Mouse (Mus musculus): ENCODE results near the gene Sema3g.

Sema3g gene

DNA sequence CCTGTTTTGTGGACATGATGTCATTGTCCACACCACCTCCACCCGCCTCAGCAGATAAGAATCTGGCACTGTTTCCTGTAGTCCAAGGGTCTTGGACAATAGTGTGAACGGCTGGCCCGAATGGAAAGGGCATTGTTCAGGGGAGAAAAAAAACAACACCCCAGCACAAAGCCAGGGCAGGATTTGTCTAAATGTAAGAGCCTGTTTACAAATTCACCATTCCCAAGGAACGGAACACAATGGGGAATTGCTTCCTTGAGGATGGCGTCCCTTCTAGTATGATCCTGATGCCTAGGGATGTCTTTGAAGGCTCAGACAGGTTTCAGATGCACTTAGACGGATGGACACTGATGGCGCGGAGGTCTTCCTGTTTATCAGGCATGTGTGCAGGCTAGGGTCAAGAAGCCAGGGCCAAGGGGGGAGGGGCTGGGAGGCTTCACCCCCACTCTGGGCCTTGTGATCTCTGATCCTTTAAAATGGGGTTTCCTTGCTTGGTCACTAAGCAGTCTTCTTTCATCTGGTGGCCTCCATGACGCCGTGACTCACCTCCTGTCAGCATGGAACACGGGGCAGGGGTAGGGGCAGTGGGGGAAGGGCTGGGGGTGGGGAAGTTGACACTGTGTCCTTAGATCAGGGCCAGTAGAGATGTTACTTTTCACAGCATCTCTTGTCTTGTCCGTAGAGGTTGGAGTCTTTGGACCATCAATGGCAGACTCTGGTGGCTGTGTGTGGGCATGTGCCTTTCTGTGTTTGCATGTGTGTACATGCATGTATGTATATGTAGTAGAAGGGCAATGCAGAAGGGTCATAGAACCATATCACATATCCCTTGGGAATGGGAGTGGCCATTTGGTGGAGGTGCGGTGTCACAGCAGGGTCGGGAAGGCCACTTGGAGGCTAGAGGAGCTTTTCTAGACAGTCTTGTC lies 15.7 kb downstream of the Sema3g start:
- no peak for DNase-seq

DNA sequence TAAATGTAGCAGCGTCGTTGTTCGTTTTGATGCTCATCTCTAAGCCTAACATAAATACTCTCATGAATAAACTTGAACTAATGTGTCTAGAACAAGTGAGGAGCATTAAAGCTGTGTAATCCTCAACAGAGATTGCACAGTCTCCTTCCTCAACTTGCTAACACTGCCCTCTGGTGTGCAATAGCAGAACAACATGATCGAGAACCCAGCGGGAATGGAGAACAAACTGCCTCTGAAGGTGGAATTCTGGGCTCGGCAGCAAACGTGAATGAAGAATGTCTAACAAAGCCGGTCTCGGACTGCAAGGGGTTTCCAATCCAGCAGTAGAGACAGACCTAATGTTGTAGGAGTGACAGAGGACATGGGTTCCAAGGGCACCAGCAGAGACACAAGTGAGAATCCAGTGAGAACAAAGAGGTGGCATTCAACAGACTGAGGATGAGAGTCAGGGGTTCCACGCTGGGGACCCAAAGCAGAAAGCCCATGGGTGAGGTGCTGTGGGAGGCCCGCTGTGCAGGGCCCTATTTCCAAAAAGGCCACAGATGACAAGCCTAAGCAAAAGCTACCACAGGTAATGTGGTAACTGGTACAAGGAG lies 16.4 kb downstream of the Sema3g start:
- DNase-seq = peak; percentile 85

DNA sequence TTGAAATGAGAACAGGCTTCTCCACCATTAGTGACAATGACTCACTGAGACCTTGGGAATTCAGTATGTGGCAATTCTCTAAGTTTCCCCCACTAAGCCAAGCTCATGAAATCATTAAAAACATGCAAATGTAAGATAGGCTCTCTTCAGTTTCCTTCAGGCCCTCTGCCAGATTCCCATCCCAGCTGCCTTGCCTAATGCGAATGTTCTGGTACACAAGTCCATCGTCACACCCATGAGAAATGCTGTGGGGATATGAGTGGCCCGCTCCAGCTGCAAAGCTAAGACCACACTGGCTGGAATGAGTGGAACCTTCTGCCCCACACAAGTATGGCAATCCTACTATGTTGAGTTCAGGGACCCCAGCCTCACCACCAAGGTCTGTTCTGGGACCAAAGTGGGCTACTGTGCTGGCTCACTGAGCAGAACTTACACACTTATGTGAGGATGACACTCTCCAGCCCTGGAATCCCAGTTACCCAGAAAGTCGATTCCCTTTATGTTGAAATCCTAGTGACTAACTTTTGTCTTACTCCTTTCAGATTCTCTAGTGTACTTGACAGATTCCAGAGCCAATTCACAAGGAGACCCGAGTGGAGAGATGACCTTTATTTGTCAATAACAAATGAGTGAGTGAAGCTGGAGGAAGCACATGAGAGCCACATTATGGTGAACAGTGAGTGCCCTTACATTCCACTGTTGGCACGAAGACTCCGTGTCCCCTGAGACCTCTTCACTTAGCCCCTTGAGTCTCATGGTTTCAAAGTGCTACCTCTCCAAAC lies 19.6 kb downstream of the Sema3g start:
- no peak for DNase-seq

DNA sequence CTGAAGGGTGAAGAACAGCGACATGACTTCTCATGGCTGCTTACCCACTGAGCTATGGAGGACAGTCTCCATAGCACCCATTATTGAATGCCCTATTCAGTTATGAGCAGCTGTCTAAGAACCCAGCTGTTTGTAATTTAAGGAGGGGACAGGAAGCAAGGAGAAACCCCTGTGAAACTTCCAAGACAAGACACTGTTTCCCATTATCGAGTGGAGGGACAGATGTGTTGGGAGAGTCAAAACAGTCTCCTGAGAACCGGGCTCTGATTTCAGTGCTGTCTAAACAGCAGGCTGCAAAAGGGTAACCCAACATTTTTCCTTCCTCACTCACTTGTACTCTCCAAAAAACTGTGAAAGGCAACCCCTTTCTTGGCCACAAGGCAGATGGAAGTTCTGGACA lies 22.9 kb downstream of the Sema3g start:
- no peak for DNase-seq

DNA sequence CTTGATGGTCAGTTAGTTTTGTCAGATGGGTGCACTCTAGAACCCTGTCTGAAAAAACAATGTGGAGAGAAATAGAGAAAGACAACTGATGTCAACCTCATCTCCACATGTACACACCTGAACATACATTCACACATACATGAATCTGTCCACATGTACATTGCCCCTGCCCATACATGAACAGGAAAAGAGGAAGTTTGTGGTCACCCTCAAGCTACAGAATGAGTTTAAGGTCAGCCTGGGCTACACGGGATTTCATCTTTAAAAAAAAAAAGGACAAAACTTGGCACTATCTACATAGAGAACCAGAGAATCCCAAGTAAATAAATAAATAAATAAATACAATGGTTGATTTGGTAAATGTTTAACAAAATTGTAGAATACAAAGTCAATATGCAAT lies 27.1 kb downstream of the Sema3g start:
- no peak for DNase-seq

DNA sequence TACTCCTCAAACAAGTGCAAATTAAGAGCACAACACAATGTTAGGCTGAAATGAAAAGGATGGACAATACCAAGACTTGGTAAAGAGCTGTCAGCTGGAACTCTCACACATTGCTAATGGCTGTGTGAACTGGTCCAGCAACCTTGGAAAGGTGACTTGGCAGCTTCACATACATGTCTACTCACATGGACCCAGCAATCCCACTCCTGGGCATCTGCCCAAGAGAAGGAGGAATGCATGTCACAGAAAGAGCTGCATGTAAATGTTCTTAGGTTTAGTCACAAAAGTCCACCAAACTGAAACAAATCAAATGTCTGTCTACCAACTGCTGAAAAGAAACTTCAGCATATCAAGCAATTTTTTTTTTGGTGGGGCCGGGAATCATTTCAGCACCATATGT lies 28.3 kb downstream of the Sema3g start:
- no peak for DNase-seq

DNA sequence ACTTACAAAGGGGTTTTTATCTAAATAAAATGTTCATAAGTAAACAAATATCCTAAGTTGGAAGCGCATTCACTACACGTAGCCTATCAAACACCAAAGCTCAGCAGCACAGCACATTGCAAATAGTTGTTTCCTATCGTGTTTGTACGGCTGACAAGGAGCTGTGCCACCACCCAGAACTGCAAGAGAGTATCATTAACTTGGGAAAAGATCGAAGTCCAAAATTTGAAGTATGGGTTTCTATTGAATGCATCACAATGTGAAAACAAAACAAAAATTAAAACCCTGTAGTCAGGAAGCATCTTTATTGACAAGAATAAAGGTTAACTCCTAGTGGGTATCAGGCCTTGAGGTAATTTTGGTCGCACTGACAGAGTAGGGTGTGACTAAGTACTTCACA lies 30.7 kb downstream of the Sema3g start:
- DNase-seq = no peak

DNA sequence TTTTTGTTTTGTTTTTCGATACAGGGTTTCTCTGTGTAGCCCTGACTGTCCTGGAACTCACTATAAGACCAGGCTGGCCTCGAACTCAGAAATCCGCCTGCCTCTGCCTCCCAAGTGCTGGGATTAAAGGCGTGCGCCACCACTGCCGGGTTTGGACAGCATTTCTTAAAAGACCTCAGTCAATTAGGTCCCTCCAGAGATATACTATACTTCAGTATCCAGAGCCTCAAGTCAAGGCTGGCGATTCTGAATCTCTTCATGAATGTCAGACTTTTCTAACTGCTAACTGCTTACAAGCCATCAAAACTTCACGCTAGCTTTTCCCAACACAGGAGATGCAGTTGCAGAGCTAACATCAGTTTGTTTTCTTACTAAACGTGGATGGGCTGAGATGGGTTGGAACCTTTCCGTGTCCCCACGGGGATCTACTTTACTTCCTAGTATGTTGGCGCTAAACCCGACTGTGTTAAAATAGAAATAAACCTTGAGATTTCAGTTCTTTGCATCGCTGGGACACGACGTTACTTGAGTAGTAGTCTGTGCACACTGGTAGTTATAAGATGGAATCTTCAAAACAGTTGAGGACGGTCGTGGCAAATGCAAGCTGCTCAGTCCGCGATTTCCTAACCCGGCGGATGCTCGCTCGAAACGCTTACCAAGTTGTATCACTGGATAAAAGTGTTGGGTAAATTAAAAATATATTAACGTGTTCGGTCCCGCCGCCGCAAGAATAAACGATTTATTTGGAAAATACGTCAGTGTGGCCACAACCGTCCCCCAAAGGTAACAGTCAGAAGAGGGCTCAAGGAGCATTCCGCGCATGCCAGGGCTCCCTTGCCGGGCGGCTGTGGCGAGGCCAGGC lies 32.8 kb downstream of the Sema3g start:
- DNase-seq = no peak

DNA sequence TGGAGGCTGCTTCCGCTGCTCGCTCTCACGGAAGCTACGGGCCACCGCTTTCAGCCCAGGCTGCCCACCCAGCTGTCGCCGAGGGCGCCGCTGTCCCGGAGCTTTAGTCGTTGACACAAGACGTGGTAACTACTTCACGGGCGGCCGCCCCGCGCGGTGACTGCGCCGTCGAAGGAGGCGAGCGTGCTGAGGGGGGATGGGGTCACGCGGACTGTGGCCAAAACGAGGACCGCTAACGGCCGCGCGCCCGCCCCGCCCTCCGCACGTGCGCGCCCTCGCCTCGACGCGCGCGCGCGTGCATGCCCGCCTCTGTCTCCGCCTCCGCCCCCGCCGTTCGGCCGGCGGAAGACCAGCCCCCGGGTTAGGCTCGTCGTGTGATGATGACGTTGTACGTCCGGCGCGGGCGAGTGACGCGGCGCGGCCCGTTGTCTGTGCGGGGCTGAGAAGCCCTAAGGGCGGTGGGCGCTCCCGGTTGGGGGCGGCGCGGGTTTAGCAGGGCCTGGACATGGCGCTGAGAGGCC lies 33.5 kb downstream of the Sema3g start, which contains the start of the genes Phf7 and Bap1:
Phf7 (minus strand) TSS at position 234 of the 521 bp plus-strand sequence.
Bap1 (plus strand) TSS at position 367 of the 521 bp plus-strand sequence.
- peak; percentile 97 for DNase-seq

DNA sequence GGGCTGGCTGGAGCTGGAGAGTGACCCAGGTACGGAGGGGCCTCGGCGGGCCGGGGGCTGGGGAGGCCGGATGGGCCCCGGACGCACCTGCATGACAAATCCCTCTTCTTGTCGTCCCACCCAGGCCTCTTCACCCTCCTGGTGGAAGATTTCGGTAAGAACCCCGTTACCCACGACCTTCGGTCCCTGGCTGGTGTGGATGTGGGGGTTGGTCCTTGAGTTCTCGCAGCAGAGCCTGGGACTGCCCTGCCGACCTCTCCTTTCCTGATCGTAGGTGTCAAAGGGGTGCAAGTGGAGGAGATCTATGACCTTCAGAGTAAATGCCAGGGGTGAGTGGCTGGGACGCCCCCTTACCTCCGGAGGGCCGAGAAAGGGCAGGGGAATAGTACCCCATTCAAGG lies 34.0 kb downstream of the Sema3g start:
- no peak for DNase-seq

DNA sequence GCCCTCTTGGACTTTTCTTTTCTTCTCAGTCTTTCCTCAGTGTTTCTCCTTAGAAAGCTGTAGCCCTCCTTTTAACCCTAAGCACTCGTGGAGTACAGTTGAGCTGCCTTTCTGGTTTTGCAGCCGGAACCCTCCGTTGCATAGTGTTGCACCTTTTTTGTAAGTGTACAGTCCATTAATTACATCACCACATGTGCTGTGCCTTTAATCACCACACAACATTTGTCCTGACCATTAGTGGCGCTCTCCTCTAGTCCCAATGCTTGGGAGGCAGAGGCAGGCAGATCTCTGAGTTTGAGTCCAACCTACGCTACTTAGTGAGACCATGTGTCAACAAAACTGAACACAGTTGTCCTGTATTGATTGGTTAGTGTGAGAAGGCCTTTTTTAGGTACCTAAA lies 34.4 kb downstream of the Sema3g start:
- no peak for DNase-seq

DNA sequence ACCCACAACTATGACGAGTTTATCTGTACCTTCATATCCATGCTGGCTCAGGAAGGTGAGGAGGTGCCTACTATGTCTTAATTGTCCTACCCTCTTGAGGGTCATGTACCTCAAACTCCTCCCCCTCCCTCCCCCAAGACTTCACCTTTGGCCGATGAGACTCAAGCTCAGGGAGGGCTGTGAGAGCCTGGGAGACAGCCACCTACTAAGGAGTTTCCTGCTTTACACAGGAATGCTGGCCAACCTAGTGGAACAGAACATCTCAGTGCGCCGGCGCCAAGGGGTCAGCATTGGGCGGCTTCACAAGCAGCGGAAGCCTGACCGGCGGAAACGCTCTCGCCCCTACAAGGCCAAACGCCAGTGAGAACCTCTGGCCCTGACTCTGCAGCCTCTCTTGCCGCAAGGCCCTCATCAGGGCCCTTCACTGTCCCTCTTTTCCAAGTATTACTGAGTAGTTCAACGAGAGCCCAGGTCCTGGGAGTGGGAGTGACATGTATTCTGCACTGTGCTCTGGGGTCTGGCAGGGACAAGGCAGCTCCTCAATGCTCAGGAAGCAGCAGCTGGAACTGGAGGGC lies 40.9 kb downstream of the Sema3g start:
- no peak for DNase-seq

DNA sequence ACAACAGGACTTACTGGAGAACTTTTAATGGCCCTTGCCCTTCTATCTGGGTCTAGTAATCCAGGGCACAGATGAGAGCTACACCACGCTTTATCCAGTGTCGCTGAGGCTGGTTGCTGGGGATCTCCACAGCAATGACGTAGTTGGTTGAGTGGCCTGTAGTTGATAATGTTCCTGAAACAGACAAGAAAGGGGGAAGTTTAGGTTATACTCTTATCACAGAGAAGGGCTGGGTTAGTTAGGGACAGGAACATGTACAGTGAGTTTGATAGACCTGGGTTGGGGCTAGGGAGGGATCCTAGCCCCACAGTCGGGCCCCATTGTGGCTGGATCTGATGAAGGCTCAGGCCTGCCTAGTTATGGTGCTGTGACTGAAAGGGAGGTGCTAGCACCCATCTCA lies 42.7 kb downstream of the Sema3g start:
- no peak for DNase-seq

DNA sequence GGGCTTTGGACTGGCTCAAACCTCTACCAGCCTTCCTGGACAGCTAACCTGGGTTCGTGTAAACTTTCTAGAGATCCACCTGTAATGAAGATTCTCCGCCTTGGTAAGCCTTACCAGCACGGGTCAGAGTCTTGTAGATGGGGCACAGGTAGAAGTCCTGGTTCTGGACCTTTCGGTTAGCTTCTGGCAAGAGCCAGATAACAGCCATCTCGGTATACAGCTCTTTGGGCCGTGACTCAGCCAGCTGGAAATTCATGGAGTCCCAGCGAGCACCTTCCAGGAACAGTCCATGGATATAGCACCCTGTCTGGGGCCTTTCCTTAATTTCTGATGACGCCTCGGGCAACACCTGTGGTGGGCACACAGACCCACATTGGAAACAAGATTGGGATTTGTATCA lies 43.3 kb downstream of the Sema3g start:
- DNase-seq = no peak

DNA sequence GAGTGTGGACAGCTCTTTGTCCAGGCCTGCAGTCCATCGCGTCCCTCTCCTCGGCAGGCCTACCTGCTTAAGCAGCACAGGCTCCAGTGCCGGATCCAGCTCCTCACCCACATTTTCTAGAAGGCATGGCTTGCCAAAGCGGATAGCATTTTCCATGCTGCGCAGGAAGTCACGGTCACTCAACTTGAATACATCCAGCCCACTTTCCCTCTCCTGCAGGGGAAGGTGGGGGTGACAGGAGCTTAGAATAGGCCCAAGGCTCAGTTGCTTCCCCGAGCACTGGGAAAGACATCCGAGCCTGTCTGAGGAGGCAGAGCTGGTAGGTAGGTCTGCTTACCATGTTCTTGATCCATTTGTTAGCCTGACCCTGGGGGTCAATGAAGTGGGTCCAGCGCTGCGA lies 50.0 kb downstream of the Sema3g start:
- no peak for DNase-seq

DNA sequence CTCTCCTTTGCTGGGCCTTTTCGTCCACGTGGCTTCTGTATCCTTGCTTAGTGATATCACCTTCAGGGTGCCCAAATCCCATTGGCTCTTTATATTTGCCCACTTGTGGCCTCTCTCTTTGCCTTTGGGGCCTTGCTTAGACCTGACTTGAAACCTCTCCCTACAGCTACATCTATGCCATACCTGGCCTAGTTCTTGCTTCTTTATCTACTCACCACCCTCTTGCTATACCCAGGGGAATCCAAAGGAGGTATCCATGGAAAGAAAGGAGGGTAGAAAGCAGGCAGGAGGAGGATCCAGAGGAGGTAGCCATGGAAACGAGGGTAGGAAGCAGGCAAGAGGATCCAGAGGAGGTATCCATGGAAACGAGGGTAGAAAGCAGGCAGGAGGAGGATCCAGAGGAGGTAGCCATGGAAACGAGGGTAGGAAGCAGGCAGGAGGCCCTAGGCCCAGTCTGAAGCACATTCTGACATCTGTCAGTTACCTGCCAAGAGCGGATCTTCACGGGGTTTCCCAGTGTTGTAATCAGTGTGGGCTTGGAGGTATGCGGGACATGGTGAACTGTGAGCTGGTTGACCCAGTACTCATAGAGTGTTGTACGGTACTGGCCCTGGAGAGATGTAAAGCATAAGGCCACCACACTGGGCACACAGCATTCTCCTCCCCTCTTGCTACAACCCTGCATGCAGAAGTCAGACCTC lies 50.8 kb downstream of the Sema3g start:
- no peak for DNase-seq

DNA sequence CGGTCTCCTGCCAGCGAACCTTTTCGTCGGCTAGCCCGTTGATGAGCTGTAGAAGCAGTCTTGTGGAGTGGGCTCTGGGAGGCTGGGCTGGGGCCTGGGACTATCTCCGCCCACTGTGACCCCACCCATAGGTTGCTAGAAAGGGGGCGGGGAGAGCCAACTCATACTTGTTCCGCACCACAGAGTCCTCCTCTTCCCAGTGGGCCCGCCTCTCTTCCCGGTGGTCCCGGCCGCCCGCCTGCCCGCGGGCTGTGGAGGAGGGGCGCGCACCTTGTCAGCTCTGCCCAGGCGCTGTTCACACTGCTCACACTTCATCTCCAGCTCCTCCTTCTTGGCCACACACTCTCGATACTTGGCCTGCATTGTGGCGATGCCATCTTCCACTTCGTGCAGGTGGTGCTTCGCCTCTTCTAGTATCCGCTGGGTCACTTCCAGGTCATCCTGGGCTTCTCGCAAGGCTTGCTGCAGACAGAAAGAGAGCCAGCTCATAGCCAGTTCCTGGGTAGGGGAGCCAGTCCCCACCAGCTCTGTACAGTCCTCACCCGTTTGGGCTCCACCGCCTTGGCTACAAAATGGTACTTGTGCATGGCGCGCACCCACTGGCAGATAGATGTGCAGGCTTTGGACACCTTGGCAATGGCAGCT lies 51.9 kb downstream of the Sema3g start:
- DNase-seq = peak; percentile 44

DNA sequence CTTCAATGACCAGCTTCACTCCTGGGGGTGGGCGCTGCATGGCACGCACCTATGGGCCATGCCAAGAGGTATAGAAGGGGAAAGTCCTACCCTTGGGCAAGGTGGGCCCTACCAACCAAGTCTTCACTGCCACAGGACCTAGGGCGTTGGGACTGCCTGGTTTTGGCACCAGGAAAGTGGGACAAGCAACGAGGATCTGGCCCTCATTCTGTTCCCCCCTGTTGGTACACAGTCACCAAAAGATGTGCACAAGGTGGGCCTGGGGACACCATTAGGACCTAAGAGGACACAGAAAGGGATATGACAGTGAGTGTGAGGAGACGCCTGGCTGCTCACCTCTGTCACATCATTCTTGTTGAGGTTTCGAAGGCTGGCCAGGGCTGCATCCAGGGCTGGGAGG lies 53.5 kb downstream of the Sema3g start:
- no peak for DNase-seq

DNA sequence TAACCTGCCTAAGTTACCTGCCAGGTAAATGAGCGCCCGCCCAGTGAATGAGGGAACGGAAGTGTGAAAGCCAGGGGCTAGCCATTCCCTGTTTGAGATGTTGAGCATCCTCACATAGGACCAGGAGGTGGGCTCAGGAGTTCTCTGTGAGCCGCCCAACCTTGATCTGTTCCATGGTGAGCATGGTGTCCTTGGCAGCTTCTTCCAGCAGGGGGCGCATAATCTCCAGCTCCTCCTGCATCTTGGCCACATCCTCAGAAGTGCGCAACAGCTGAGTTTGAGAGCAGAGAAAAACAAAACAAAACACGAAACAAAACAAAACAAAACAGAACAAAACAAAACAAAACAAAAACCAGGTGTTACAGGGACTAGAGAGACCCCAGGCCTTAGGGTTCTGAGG lies 54.5 kb downstream of the Sema3g start:
- peak; percentile 87 for DNase-seq

All from right cerebral cortex, postnatal 4 days (tissue).